Mouse (Mus musculus) MEL (cell line): ENCODE measurements around the gene Tmem236. TPM values are rescaled to one million over a fixed set of nuclear protein-coding genes. Genes with fewer than 3 reads are reported as not detected.

Source experiments
- DNase-seq: peaks from one replicate; pipeline ENCODE4 v3.0.0; 2011; ENCODE audit warnings: low read depth, low spot score
- H3K27ac ChIP-seq: 2 replicates; pipeline ENCODE4 v1.5.1; 2012; ENCODE audit warnings: low read depth, mild to moderate bottlenecking, control low read depth, low read length, moderate library complexity; ENCODE audit not compliant: control insufficient read depth
- H3K27me3 ChIP-seq, 2 experiments: fragments of 150-350 bp in 1 of 2; sonication (generic) in 1 of 2; 2 replicates each; pipeline ENCODE4 v1.6.1; 2012; ENCODE audit warnings: low read length in 2 of 2, mild to moderate bottlenecking in 2 of 2, improper control_type of control experiment in 1 of 2, moderate library complexity in 1 of 2; ENCODE audit not compliant: insufficient read depth in 2 of 2, control insufficient read depth in 1 of 2
- H3K36me3 ChIP-seq, 2 experiments: 2 replicates each; pipeline ENCODE4 v1.6.1; 2012 to 2014; ENCODE audit warnings: low read length in 2 of 2, improper control_type of control experiment in 1 of 2, inconsistent platforms in 1 of 2, mild to moderate bottlenecking in 1 of 2; ENCODE audit not compliant: insufficient read depth in 2 of 2, control insufficient read depth in 1 of 2
- H3K4me1 ChIP-seq, 2 experiments: fragments of 150-350 bp in 1 of 2; sonication (generic) in 1 of 2; 2 replicates each; pipeline ENCODE4 v1.6.1; 2012; ENCODE audit warnings: low read length in 2 of 2, improper control_type of control experiment in 1 of 2, mild to moderate bottlenecking in 1 of 2; ENCODE audit not compliant: insufficient read depth in 2 of 2, control insufficient read depth in 1 of 2
- H3K4me3 ChIP-seq, 2 experiments: fragments of 150-350 bp in 1 of 2; sonication (generic) in 1 of 2; 2 replicates each; pipeline ENCODE4 v1.5.1; 2012; ENCODE audit warnings: low read depth in 2 of 2, low read length in 2 of 2, mild to moderate bottlenecking in 2 of 2, moderate library complexity in 2 of 2, control low read depth in 1 of 2, improper control_type of control experiment in 1 of 2; ENCODE audit not compliant: control insufficient read depth in 1 of 2, insufficient read depth in 1 of 2
- H3K79me2 ChIP-seq: 2 replicates; pipeline ENCODE4 v1.6.1; 2012; ENCODE audit warnings: mild to moderate bottlenecking, low read length, moderate library complexity; ENCODE audit not compliant: control insufficient read depth, poor library complexity, insufficient read depth
- H3K9ac ChIP-seq: 2 replicates; pipeline ENCODE4 v1.6.1; 2012; ENCODE audit warnings: low read depth, mild to moderate bottlenecking, control low read depth, low read length, moderate library complexity; ENCODE audit not compliant: control insufficient read depth, poor library complexity, severe bottlenecking
- H3K9me3 ChIP-seq: fragments of 150-350 bp; sonication (generic); replicated peaks from 2 replicates; pipeline ENCODE4 v1.6.1; 2012; ENCODE audit warnings: mild to moderate bottlenecking, low read length, improper control_type of control experiment, moderate library complexity; ENCODE audit not compliant: insufficient read depth
- CHD1 ChIP-seq: IDR thresholded peaks from 2 replicates; pipeline ENCODE4 v1.6.1; 2012; ENCODE audit warnings: low read depth, mild to moderate bottlenecking, inconsistent platforms, low read length, improper control_type of control experiment
- CHD2 ChIP-seq: IDR thresholded peaks from 2 replicates; pipeline ENCODE4 v1.6.1; 2011; ENCODE audit warnings: low read length, improper control_type of control experiment
- CTCF ChIP-seq, 3 experiments: IDR thresholded peaks in 2 of 3; conservative IDR thresholded peaks in 1 of 3; 2 replicates each; pipeline ENCODE4 v1.5.1; 2011 to 2012; ENCODE audit warnings: low read length in 3 of 3, low read depth in 2 of 3, mild to moderate bottlenecking in 2 of 3, improper control_type of control experiment in 1 of 3, inconsistent platforms in 1 of 3, mixed read lengths in 1 of 3, moderate library complexity in 1 of 3; ENCODE audit not compliant: control insufficient read depth in 1 of 3, insufficient read depth in 1 of 3, poor library complexity in 1 of 3, severe bottlenecking in 1 of 3
- E2F4 ChIP-seq: IDR thresholded peaks from 2 replicates; pipeline ENCODE4 v1.6.1; 2011; ENCODE audit warnings: low read depth, low read length, improper control_type of control experiment, borderline replicate concordance
- ELF1 ChIP-seq: IDR thresholded peaks from 2 replicates; pipeline ENCODE4 v1.6.1; 2014; ENCODE audit warnings: low read depth, mild to moderate bottlenecking, inconsistent platforms, low read length, improper control_type of control experiment, moderate library complexity
- ETS1 ChIP-seq: IDR thresholded peaks from 2 replicates; pipeline ENCODE4 v1.6.1; 2012; ENCODE audit warnings: low read depth, mild to moderate bottlenecking, inconsistent platforms, low read length, improper control_type of control experiment, moderate library complexity
- GATA1 ChIP-seq: IDR thresholded peaks from 2 replicates; pipeline ENCODE4 v1.6.1; 2011; ENCODE audit warnings: low read depth, low read length, improper control_type of control experiment
- HCFC1 ChIP-seq: IDR thresholded peaks from 2 replicates; pipeline ENCODE4 v1.6.1; 2012; ENCODE audit warnings: low read depth, mild to moderate bottlenecking, inconsistent platforms, low read length, improper control_type of control experiment, moderate library complexity
- MAFK ChIP-seq: IDR thresholded peaks from 2 replicates; pipeline ENCODE4 v1.6.1; 2011; ENCODE audit warnings: low read depth, mild to moderate bottlenecking, low read length, improper control_type of control experiment, borderline replicate concordance
- MAX ChIP-seq: IDR thresholded peaks from 2 replicates; pipeline ENCODE4 v1.6.1; 2011; ENCODE audit warnings: low read length, improper control_type of control experiment
- MEF2A ChIP-seq: IDR thresholded peaks from 2 replicates; pipeline ENCODE4 v1.6.1; 2014; ENCODE audit warnings: low read depth, mild to moderate bottlenecking, inconsistent platforms, low read length, improper control_type of control experiment; ENCODE audit not compliant: poor library complexity, insufficient replicate concordance, severe bottlenecking; ENCODE audit errors: extremely low read depth
- NRF1 ChIP-seq: IDR thresholded peaks from 2 replicates; pipeline ENCODE4 v1.6.1; 2014; ENCODE audit warnings: low read depth, mild to moderate bottlenecking, inconsistent platforms, low read length, improper control_type of control experiment, moderate library complexity; ENCODE audit not compliant: poor library complexity, insufficient read depth, severe bottlenecking
- POLR2A ChIP-seq, 2 experiments: IDR thresholded peaks; 2 replicates each; pipeline ENCODE4 v1.6.1; 2011 to 2012; ENCODE audit warnings: low read length in 2 of 2, mild to moderate bottlenecking in 2 of 2, control low read depth in 1 of 2, improper control_type of control experiment in 1 of 2, low read depth in 1 of 2, moderate library complexity in 1 of 2; ENCODE audit not compliant: control insufficient read depth in 1 of 2, insufficient read depth in 1 of 2, poor library complexity in 1 of 2
- POLR2AphosphoS2 ChIP-seq: IDR thresholded peaks from 2 replicates; pipeline ENCODE4 v1.6.1; 2011; ENCODE audit warnings: low read length, improper control_type of control experiment
- POLR2AphosphoS5 ChIP-seq: IDR thresholded peaks from 2 replicates; pipeline ENCODE4 v1.6.1; 2012; ENCODE audit warnings: low read depth, borderline replicate concordance, mild to moderate bottlenecking, inconsistent platforms, low read length, moderate library complexity, mixed read lengths
- RAD21 ChIP-seq: IDR thresholded peaks from 2 replicates; pipeline ENCODE4 v1.6.1; 2011; ENCODE audit warnings: mild to moderate bottlenecking, low read depth, low read length, improper control_type of control experiment
- SMC3 ChIP-seq: IDR thresholded peaks from 2 replicates; pipeline ENCODE4 v1.6.1; 2011; ENCODE audit warnings: low read depth, low read length, improper control_type of control experiment
- TBP ChIP-seq: IDR thresholded peaks from 2 replicates; pipeline ENCODE4 v1.8.0; 2011; ENCODE audit warnings: low read depth, low read length, improper control_type of control experiment
- UBTF ChIP-seq: IDR thresholded peaks from 2 replicates; pipeline ENCODE4 v1.6.1; 2012; ENCODE audit warnings: low read depth, mild to moderate bottlenecking, inconsistent platforms, low read length, improper control_type of control experiment, moderate library complexity, borderline replicate concordance; ENCODE audit not compliant: insufficient read depth
- ZC3H11A ChIP-seq: IDR thresholded peaks from 2 replicates; pipeline ENCODE4 v1.6.1; 2012; ENCODE audit warnings: low read depth, mild to moderate bottlenecking, inconsistent platforms, low read length, improper control_type of control experiment
- ZMIZ1 ChIP-seq: IDR thresholded peaks from 2 replicates; pipeline ENCODE4 v1.6.1; 2012; ENCODE audit warnings: low read depth, mild to moderate bottlenecking, inconsistent platforms, low read length, improper control_type of control experiment, moderate library complexity
- polyA plus RNA-seq, 2 experiments: library from polyadenylated mRNA; stranded (reverse) in 1 of 2; unstranded in 1 of 2; fragments of >175 nt in 1 of 2; fragments of >200 nt in 1 of 2; gene quantifications; 2 replicates each; pipeline versions ENCODE4 v1.2.1 to v1.2.4; 2012; ENCODE audit warnings: low replicate concordance in 2 of 2, low read depth in 1 of 2; ENCODE audit not compliant: insufficient read length in 2 of 2, insufficient read depth in 1 of 2, missing spikeins in 1 of 2
- total RNA-seq: library from RNA; depleted of rRNA; stranded (reverse); fragments of 300-350 nt; gene quantifications from 2 replicates; pipeline ENCODE4 v1.2.3, GENCODE M21; 2012

Tmem236 gene
- total and polyA plus RNA-seq, 3 experiments = 0.04 to 0.06 TPM; not detected in 1

DNA sequence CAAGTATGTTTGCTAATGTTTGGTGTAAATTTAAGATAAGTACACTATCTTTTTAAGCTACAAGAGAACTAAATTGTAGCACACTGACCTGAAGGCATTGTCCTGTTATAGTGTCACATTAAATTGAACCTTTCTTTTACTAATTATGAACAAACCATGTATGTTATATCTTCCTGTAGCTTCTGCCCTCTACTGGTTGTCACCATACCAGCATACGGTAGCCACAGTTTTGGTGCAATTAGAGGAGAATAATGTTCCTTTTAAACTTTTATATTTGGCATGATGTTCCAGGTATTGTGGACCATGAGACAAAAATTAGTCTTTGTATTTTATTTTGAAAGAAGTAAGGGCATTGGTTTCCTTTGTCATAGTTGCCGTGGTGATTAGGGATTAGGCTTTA lies 27.4 kb upstream of the Tmem236 start:
- Histone ChIP-seq H3K4me3 (no peak overlapping the region), H3K27me3 (no peaks in the 10 kb centered on the region)

DNA sequence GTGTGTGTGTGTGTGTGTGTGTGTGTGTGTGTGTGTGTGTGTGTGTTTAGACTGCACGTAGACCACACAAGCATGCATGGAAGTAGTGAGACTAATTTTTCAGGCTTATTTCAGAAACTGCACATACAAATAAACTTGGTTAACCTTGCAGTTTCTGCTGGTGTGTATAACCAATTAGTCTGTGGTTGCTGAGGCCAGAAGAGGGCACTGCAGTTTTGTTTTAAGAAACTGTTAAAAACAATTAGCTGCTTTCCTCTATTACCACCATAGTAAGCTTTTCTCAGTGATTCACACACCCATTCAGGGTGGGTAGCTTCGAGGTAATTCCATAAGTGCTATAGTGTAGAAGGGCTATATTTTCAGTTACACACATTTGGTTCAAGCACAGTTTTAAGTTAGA lies 23.5 kb upstream of the Tmem236 start:
- no peaks in the 10 kb centered on the region for H3K9me3 ChIP-seq
- H3K79me2 ChIP-seq = no peaks in the 10 kb centered on the region

More for the DNA sequence above, 27.4 kb upstream of the Tmem236 start:
- no peaks in the 10 kb centered on the region for H3K9me3 ChIP-seq
- TF ChIP-seq E2F4 (no peak), CTCF (IDR thresholded peaks at IDR 0.05 in 2 of 3, conservative IDR thresholded peaks at IDR 0.05 in 1 of 3; ENCODE audit: control insufficient read depth in 1 of 3, insufficient read depth in 1 of 3, low read depth in 2 of 3, low read length in 3 of 3, poor library complexity in 1 of 3, severe bottlenecking in 1 of 3) (peak; percentile 22 to 56 (median 26); a peak in 4 of 6 replicates), SMC3 (peak; percentile 70), ZC3H11A (peak; percentile 25; the same call in 1 of the 2 replicates), RAD21 (peak; percentile 36), POLR2AphosphoS5 (no peak)
- H3K4me1 ChIP-seq = no peaks in the 10 kb centered on the region; a peak in 1 of 4 replicates
- peaks cover 2 to 23% of the 10 kb centered on the region in 2 experiments; a peak in 2 of 4 replicates for H3K36me3 ChIP-seq
- DNase-seq = peak; percentile 36
- no peaks in the 10 kb centered on the region for H3K79me2 ChIP-seq
- H3K9ac ChIP-seq = no peak overlapping the region
- no peak overlapping the region for H3K27ac ChIP-seq

DNA sequence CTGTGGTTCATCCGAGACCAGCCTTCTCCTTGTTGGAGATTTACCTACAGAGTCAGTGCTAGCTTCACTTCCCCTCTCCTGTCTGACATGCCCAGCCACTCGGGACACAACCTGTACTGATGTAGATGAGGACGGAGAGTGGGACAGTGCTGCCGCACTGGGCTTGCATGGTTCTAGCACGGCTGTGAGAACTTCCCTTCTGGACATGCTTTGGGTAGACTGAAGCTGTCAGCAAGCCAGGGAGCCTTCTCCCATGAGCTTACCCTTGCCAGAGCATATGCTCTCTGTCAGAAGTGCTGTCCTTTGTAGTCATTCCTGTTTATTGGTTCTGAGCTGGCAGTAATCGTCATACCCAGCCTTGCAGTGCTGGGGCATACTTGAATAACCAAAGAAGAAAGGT lies 22.5 kb upstream of the Tmem236 start:
- H3K4me1 ChIP-seq = no peaks in the 10 kb centered on the region
- H3K27me3 ChIP-seq = no peaks in the 10 kb centered on the region
- H3K4me3 ChIP-seq = no peak overlapping the region
- no peak overlapping the region for H3K27ac ChIP-seq
- DNase-seq = no peak
- TF ChIP-seq SMC3 (no peak), MAX (no peak), MEF2A (no peak), ETS1 (no peak), MAFK (no peak), UBTF (no peak), NRF1 (no peak)
- no peaks in the 10 kb centered on the region for H3K9me3 ChIP-seq
- no peak overlapping the region for H3K9ac ChIP-seq
- H3K79me2 ChIP-seq = no peaks in the 10 kb centered on the region
- H3K36me3 ChIP-seq = peaks cover 0 to 22% of the 10 kb centered on the region in 2 experiments; a peak in 2 of 4 replicates

More for the DNA sequence above, 23.5 kb upstream of the Tmem236 start:
- no peaks in the 10 kb centered on the region for H3K27me3 ChIP-seq
- H3K27ac ChIP-seq = no peak overlapping the region
- TF ChIP-seq CHD1 (no peak), ELF1 (no peak), CHD2 (no peak), RAD21 (peak; percentile 34), MAX (no peak), CTCF (IDR thresholded peaks at IDR 0.05 in 2 of 3, conservative IDR thresholded peaks at IDR 0.05 in 1 of 3; ENCODE audit: control insufficient read depth in 1 of 3, insufficient read depth in 1 of 3, low read depth in 2 of 3, low read length in 3 of 3, poor library complexity in 1 of 3, severe bottlenecking in 1 of 3) (peak in 1 of 3 experiments; percentile 34; a peak in 1 of 6 replicates), POLR2A (IDR thresholded peaks at IDR 0.05; ENCODE audit: control insufficient read depth in 1 of 2, insufficient read depth in 1 of 2, low read depth in 1 of 2, low read length in 2 of 2, poor library complexity in 1 of 2) (no peak), TBP (no peak), SMC3 (peak; percentile 38), POLR2AphosphoS5 (no peak), ETS1 (no peak), HCFC1 (no peak), ZMIZ1 (no peak), POLR2AphosphoS2 (no peak), MEF2A (no peak), GATA1 (no peak)
- H3K4me3 ChIP-seq = no peak overlapping the region
- peak; percentile 21 for DNase-seq
- H3K4me1 ChIP-seq = no peaks in the 10 kb centered on the region
- no peak overlapping the region for H3K9ac ChIP-seq
- H3K36me3 ChIP-seq = peaks cover 0 to 25% of the 10 kb centered on the region in 2 experiments; a peak in 2 of 4 replicates
